ENCODE assay signal across 8 mouse cellular contexts in genomic region chr4:103214925-103215820, GRCm38 (mm10). TPM values are rescaled to one million over a fixed set of nuclear protein-coding genes. Genes with fewer than 3 reads are reported as not detected.
DNase-seq lines count a peak whose midpoint lies in the region; ATAC-seq lines count a peak whose summit lies in the region.

Slc35d1 (minus strand) TSS chr4:103215164.

- intact Hi-C loops in gastrocnemius, postnatal 14 days (cut with DNase I; ENCODE audit: low total_unique reads), result no loop called here
- intact Hi-C loops in left cerebral cortex, postnatal 25 days (cut with DNase I), result loop anchor here (2.0 to 10.0 kb wide), 4 partner anchors 38 to 130 kb away; partner anchors contain the start of genes Mier1 and Wdr78

- peak within 1 kb of the TSS; percentile 98 for H3K9ac ChIP-seq in intestine, embryonic 14.5 days (ENCODE audit: low read length)

- peaks cover 8% of the 10 kb centered on the region; the same call in 1 of the 2 replicates for H3K36me3 ChIP-seq in intestine, embryonic 14.5 days (ENCODE audit: control insufficient read depth, insufficient read depth, low read length)

- H3K9me3 ChIP-seq in intestine, embryonic 14.5 days (ENCODE audit: control insufficient read depth, low read length), result no peaks in the 10 kb centered on the region

- peak within 1 kb of the TSS; percentile 95 for H3K27ac ChIP-seq in intestine, embryonic 14.5 days (ENCODE audit: low read depth)

- peaks cover 16% of the 10 kb centered on the region; the same call in 1 of the 2 replicates for H3K4me1 ChIP-seq in intestine, embryonic 14.5 days (replicated peaks; ENCODE audit: control insufficient read depth, insufficient read depth, low read length)

- peak; percentile 77 to 79 for DNase-seq in adrenal gland, adult 18-20 months (ENCODE audit: low spot score in 2 of 2)
- DNase-seq in embryo, embryonic 10 days (ENCODE audit: low spot score), result peak; percentile 83
- DNase-seq in gastrocnemius, postnatal 14 days, result peak; percentile 82
- DNase-seq in intestine, embryonic 14.5 days (ENCODE audit: low spot score), result peak; percentile 90
- peak; percentile 78 to 81 for DNase-seq in left cerebral cortex, postnatal 25 days (ENCODE audit: low spot score in 2 of 2)
- DNase-seq in mesoderm, embryonic 11.5 days (ENCODE audit: low read depth, low spot score), result peak; percentile 92
- DNase-seq in right cerebral cortex, postnatal 4 days, result peak; percentile 87
- DNase-seq in yolk sac, embryonic 10.5 days (ENCODE audit: low spot score), result peak; percentile 84

- no peaks in the 10 kb centered on the region for H3K27me3 ChIP-seq in intestine, embryonic 14.5 days (replicated peaks; ENCODE audit: control insufficient read depth, insufficient read depth, low read length)

- peak; percentile 92 for ATAC-seq in intestine, embryonic 14.5 days (replicated peaks; ENCODE audit: low FRiP score, low TSS enrichment, low read depth)

- 3% methylated on average over 62 of the region's 70 CpGs for WGBS in intestine, embryonic 14.5 days

- peak within 1 kb of the TSS; percentile 57 for H3K4me2 ChIP-seq in intestine, embryonic 14.5 days (ENCODE audit: low read length)

- H3K4me3 ChIP-seq in intestine, embryonic 14.5 days (ENCODE audit: low read depth, low read length), result peak within 1 kb of the TSS; percentile 92

RNA-seq across cellular contexts. Expression of gene Slc35d1, which starts in this region (rescaled TPM):
- total RNA-seq in adrenal gland, adult 18-20 months (2021), result 10 to 100 TPM; 10.1 to 14.2 TPM
- total RNA-seq in gastrocnemius, postnatal 14 days (2021), result 1 to 10 TPM; 3.2 to 5.0 TPM
- polyA plus RNA-seq in intestine, embryonic 14.5 days (2014; fragmentation: Nextera tagmentation; extraction: Ambion mirVana), result 9.4 and 9.7 TPM in 2 replicates
- 10 to 100 TPM; 12.1 to 13.5 TPM for total RNA-seq in left cerebral cortex, postnatal 25 days (2021)

Comparison
In these comparisons a context has a peak if more than half of its experiments do, and no peak if none do; other contexts are left out.
1. Peak in every context shown above with its lines: DNase-seq, ATAC-seq, H3K4me3 ChIP-seq and H3K27ac ChIP-seq.